Mouse (Mus musculus): ENCODE measurements around the gene Nmt1.

DNA sequence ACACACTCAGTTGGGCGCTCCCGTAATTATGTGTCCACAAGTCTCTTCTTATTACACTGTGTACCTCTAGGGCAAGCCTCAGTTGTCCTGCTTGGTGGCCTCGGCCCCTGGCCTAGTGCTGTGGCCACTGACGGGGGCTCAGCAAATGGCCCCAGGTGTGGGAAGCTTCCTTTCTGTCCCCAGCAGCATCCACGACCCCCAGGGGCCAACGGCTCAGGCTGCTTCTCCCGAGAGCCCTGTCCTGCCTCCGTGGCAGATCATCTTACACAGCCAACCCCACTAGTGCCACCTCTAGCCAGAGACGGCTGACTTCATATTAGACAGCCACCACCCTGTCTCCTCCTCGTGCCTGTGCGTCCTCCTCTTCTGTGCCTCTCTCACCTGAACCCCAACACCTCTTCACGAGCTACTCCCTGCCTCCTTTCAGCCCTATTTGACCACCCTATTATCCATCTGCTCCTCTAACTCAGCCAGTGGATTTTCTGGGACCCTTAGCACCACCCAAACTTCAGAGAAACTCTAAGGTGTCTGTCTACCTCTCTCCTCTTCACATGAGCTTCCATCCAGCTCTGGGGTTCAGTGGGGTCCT lies 71.5 kb downstream of the Nmt1 start:
- TF ChIP-seq CTCF (IDR thresholded peaks at IDR 0.05; ENCODE audit: borderline replicate concordance, insufficient read depth, low read length) (no peak), POLR2A (IDR thresholded peaks at IDR 0.05; ENCODE audit: low read depth, low read length) (no peak)

Measured in embryonic fibroblast, embryonic 13.5 days (primary cell).